Mouse (Mus musculus) C2C12 (cell line): ENCODE measurements around the gene Nfic. TPM values are rescaled to one million over a fixed set of nuclear protein-coding genes. Genes with fewer than 3 reads are reported as not detected.

Source experiments
- H3K27me3 ChIP-seq: one replicate; pipeline ENCODE4 v1.6.1; 2011; ENCODE audit not compliant: control insufficient read depth, insufficient read depth, insufficient read length
- H3K36me3 ChIP-seq: one replicate; pipeline ENCODE4 v1.6.1; 2011; ENCODE audit not compliant: control insufficient read depth, insufficient read depth
- H3K4me3 ChIP-seq: one replicate; pipeline ENCODE4 v1.5.1; 2011; ENCODE audit warnings: mild to moderate bottlenecking, control low read depth; ENCODE audit not compliant: poor library complexity, insufficient read depth, severe bottlenecking
- H3K79me2 ChIP-seq: one replicate; pipeline ENCODE4 v1.6.1; 2011; ENCODE audit not compliant: control insufficient read depth, insufficient read depth
- H3K79me3 ChIP-seq: one replicate; pipeline ENCODE4 v1.6.1; 2011; ENCODE audit warnings: low read depth, control low read depth
- H3ac ChIP-seq: one replicate; pipeline ENCODE3; 2011; ENCODE audit warnings: low read depth; ENCODE audit not compliant: control insufficient read depth, insufficient read length
- CEBPB ChIP-seq: IDR thresholded peaks from one replicate; pipeline ENCODE4 v1.6.1; 2011; ENCODE audit warnings: low read depth, mild to moderate bottlenecking, control low read depth, moderate library complexity
- CTCF ChIP-seq: IDR thresholded peaks from one replicate; pipeline ENCODE4 v1.5.1; 2011; ENCODE audit not compliant: control insufficient read depth, insufficient read depth, insufficient read length
- FOSL1 ChIP-seq: IDR thresholded peaks from one replicate; pipeline ENCODE4 v1.8.0; 2011; ENCODE audit warnings: mild to moderate bottlenecking, low read length; ENCODE audit not compliant: poor library complexity, insufficient read depth, severe bottlenecking
- MAX ChIP-seq: IDR thresholded peaks from one replicate; pipeline ENCODE4 v1.6.1; 2011; ENCODE audit warnings: mild to moderate bottlenecking, control low read depth
- MYOD1 ChIP-seq: IDR thresholded peaks from one replicate; pipeline ENCODE4 v1.6.1; 2011; ENCODE audit warnings: low read depth; ENCODE audit not compliant: control insufficient read depth, insufficient read length
- MYOG ChIP-seq: IDR thresholded peaks from one replicate; pipeline ENCODE4 v1.6.1; 2011; ENCODE audit not compliant: control insufficient read depth, insufficient read length; ENCODE audit errors: extremely low read depth
- USF1 ChIP-seq: IDR thresholded peaks from one replicate; pipeline ENCODE4 v1.6.1; 2011; ENCODE audit warnings: low read depth, mild to moderate bottlenecking, control low read depth, moderate library complexity
- polyA plus RNA-seq: library from polyadenylated mRNA; unstranded; fragments of >200 nt; fragmentation: generic; extraction: Trizol; gene quantifications from one replicate; pipeline ENCODE4 v1.2.1, GENCODE M21; 2012; ENCODE audit warnings: missing spikeins

Gene Nfic
- polyA plus RNA-seq, 1 experiment = 86.7 TPM

GRCm38 (mm10) chr10:81460471-81460870 lies 5.0 kb upstream of the Nfic start:
- Histone ChIP-seq H3K27me3 (no peaks in the 10 kb centered on the region), H3K79me3 (no peaks in the 10 kb centered on the region), H3ac (no peak overlapping the region), H3K36me3 (no peaks in the 10 kb centered on the region), H3K79me2 (no peaks in the 10 kb centered on the region), H3K4me3 (no peak overlapping the region)
- no peak for TF ChIP-seq FOSL1
- no peak for TF ChIP-seq MYOG
- TF ChIP-seq CTCF = no peak
- TF ChIP-seq MYOD1 = no peak
- no peak for TF ChIP-seq USF1
- TF ChIP-seq MAX = no peak
- no peak for TF ChIP-seq CEBPB

GRCm38 (mm10) chr10:81459399-81459798 lies 4.0 kb upstream of the Nfic start:
- Histone ChIP-seq H3K36me3 (no peaks in the 10 kb centered on the region), H3K27me3 (no peaks in the 10 kb centered on the region)

GRCm38 (mm10) chr10:81458267-81458666 lies 2.8 kb upstream of the Nfic start:
- no peak for TF ChIP-seq FOSL1
- TF ChIP-seq MAX = no peak
- no peak for TF ChIP-seq CEBPB
- no peak for TF ChIP-seq MYOG
- TF ChIP-seq CTCF = no peak
- TF ChIP-seq USF1 = no peak
- no peak for TF ChIP-seq MYOD1
- no peaks in the 10 kb centered on the region for H3K27me3 ChIP-seq

More at GRCm38 (mm10) chr10:81459399-81459798, 4.0 kb upstream of the Nfic start:
- H3K4me3 ChIP-seq = no peak overlapping the region
- H3K79me3 ChIP-seq = no peaks in the 10 kb centered on the region
- TF ChIP-seq MYOD1 = no peak
- TF ChIP-seq MAX = no peak
- no peak for TF ChIP-seq CTCF
- TF ChIP-seq FOSL1 = no peak
- no peak for TF ChIP-seq MYOG
- no peak for TF ChIP-seq USF1
- no peak for TF ChIP-seq CEBPB
- H3K79me2 ChIP-seq = no peaks in the 10 kb centered on the region
- no peak overlapping the region for H3ac ChIP-seq

GRCm38 (mm10) chr10:81457624-81458023 lies 2.2 kb upstream of the Nfic start:
- H3ac ChIP-seq = no peak overlapping the region
- H3K27me3 ChIP-seq = no peaks in the 10 kb centered on the region
- no peaks in the 10 kb centered on the region for H3K36me3 ChIP-seq
- no peaks in the 10 kb centered on the region for H3K79me2 ChIP-seq
- no peak overlapping the region for H3K4me3 ChIP-seq
- H3K79me3 ChIP-seq = no peaks in the 10 kb centered on the region
- TF ChIP-seq MYOD1 (no peak), CEBPB (no peak), FOSL1 (no peak), MAX (no peak), MYOG (no peak), USF1 (no peak), CTCF (no peak)

More at GRCm38 (mm10) chr10:81458267-81458666, 2.8 kb upstream of the Nfic start:
- Histone ChIP-seq H3K4me3 (no peak overlapping the region), H3K79me2 (no peaks in the 10 kb centered on the region), H3ac (no peak overlapping the region), H3K36me3 (no peaks in the 10 kb centered on the region), H3K79me3 (no peaks in the 10 kb centered on the region)

GRCm38 (mm10) chr10:81456983-81457563 lies 1.6 kb upstream of the Nfic start:
- Histone ChIP-seq H3K79me2 (no peaks in the 10 kb centered on the region), H3K4me3 (no peak overlapping the region), H3K27me3 (no peaks in the 10 kb centered on the region), H3K36me3 (no peaks in the 10 kb centered on the region), H3ac (no peak overlapping the region), H3K79me3 (no peaks in the 10 kb centered on the region)
- TF ChIP-seq CTCF (no peak), MYOD1 (no peak), USF1 (no peak), FOSL1 (no peak), CEBPB (no peak), MAX (no peak), MYOG (no peak)

- Histone ChIP-seq H3ac (no peak overlapping the region), H3K27me3 (no peaks in the 10 kb centered on the region), H3K4me3 (no peak overlapping the region), H3K36me3 (no peaks in the 10 kb centered on the region), H3K79me3 (no peaks in the 10 kb centered on the region), H3K79me2 (no peaks in the 10 kb centered on the region)
- TF ChIP-seq CEBPB = no peak
Observed at GRCm38 (mm10) chr10:81454106-81454505, 1.3 kb downstream of the Nfic start.
